Mouse (Mus musculus): ENCODE results near the gene Camk2n2.
"Not testable (repeated sequence)": the region's sequence is repeated elsewhere in the genome, so short reads cannot be mapped to it uniquely, and the experiment has no call there.

Camk2n2 gene

DNA sequence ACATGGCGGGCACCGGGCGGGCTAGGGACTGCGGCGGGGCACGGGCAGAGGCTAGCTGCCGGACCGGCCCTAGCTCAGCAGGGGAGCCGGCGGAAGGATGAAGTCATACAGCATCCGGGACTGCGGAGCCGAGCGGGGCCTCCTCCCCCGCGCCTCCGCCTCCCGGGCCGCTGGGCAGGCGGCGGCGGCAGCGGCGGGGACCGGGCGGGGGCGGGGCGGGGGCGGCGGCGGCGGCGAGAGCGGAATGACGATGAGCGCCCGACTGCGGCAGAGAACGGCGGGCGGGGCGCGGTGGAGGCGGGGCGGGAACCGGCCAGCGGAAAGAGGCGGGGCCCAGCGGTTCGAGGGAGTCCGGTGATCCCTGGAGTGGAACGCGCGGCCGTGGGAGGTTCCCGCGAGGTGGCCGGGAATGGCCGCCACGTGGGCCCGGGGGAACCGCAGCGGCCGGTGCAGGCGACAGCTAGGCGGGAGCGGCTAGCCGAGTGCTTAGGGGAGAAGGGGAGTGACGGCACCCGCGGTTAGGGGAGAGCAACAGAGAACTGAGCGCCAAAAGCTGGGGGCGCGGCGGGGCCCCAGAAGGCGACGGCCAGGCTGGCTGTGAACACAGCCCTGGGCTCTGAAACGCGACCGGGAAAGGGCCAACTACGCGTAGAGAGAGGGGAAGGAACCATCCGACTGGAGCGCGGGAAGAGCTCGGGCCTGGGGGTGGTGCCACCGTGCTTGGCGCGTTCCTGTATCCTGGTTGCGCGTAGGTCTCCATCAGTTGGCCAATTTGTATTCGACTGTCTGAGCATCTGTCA is at the start of gene Camk2n2:
Camk2n2 (minus strand) TSS at position 97 of the 800 bp plus-strand sequence.
- DNase-seq (ENCODE audit: low spot score): peak; percentile 9

GRCm38 (mm10) chr16:20670291-20670690 is 49.2 kb upstream of the Camk2n2 start:
- DNase-seq (ENCODE audit: low spot score): no peak

DNA sequence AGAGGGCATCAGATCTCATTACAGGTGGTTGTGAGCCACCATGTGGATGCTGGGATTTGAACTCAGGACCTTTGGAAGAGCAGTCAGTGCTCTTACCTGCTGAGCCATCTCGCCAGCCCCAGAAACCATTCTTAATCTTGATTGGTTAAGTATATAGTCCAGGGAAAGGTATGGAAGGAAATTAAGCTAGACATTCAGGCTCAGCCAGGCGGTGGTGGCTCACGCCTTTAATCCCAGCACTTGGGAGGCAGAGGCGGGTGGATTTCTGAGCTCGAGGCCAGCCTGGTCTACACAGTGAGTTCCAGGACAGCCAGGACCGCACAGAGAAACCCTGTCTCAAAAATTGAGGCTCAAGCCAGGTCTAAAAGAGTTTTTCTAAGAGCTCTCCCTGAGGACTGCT is 46.9 kb upstream of the Camk2n2 start, which contains the start of gene Eif4g1:
Eif4g1 (plus strand) TSS at position 301 of the 400 bp plus-strand sequence.
- not testable (repeated sequence) for DNase-seq (ENCODE audit: low spot score)

DNA sequence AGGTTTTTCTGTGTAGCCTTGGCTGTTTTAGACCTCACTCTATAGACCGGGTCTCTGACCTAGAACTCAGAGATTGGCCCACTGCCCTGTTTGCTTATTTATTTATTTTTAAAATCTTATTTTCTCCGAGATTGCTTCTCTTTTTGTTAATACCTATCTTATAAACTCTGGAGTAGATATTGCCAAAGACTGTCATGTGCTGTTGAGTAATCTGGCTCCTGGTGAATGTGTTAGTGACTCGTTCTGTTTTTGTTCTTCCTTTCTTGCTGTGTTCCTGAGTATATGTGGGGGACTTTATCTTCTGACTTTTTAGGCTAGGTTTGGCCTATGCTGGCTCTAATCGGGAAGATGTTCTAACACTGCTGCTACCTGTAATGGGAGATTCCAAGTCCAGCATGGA is 36.6 kb upstream of the Camk2n2 start:
- DNase-seq (ENCODE audit: low spot score): no peak

GRCm38 (mm10) chr16:20653315-20653714 is 32.2 kb upstream of the Camk2n2 start:
- no peak for DNase-seq (ENCODE audit: low spot score)

DNA sequence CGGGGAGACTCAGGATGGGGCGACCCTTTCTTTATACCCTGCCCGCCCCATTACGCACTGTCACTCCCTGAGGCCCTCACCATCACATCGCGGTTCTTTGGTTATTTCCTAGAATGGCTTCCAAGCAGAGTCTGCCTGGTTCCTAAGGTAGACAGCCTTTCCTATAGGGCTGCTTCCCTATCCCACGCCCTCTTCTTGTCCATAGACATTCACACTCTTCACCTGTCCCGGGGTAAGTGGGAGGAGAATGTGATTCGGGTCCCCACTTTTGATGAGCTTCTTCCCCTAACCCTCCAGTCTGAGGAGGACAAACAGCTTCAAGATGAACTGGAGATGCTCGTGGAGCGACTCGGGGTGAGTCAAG is 30.8 kb upstream of the Camk2n2 start:
- no peak for DNase-seq (ENCODE audit: low spot score)

DNA sequence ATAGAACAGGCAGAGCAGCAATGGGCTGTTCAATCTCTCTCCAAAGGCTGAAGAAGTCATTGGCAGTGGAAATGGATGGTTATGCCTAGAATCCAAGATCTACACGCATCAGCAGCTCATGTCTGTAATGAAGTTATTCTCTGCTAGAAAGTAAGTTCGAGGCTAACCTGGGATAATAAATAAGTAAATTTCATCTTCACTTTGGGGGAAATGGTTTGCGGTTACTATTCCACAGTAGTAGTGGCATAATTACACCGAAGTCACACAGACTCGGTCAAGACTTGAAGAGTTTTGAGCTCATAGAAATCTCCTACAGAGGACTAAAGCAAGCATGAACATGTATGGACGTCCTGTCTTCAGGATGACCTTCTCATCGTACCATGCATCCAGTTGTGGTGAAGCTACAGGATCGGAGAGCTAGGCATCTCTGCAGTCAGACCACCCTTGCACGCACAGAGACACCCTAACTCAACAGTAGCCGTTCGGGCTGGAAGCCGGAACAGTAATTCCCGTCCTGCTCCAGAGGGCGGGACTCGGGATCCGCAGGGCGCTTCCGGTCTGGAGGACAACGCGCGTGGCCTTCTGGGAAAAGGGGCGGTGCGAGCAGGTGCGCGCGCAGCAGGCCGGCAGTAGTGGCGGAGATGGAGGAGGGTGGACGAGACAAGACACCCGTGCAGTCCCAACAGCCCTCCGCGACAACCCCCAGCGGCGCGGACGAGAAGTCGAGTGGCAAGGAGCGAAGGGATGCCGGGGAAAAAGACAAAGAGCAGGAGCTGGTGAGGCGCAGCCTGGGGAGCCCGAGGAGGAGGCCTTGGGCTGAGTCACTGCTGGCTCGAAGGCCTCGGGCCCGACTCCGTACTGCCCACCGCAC is 30.2 kb upstream of the Camk2n2 start, which contains the start of gene Psmd2:
Psmd2 (plus strand) TSS at position 577 of the 871 bp plus-strand sequence.
- DNase-seq (ENCODE audit: low spot score): peak; percentile 89

DNA sequence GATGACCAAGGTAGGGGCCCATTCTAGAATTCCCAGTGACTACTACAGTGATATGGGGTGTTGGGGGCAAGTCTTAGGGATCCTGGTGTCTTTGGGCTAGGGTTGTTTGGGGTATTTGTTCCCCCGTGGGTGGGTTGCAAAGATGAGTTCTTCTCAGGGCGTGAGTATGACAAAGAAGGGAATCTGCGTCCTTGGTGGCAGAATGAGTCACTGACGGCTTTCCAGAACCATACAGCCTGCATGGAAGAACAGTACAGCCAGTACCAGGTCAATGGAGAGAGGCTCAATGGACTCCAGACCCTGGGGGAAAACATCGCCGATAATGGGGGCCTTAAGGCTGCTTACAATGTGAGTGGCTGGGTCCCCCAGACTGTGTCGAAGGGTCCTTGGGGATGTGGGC is 22.8 kb upstream of the Camk2n2 start:
- DNase-seq (ENCODE audit: low spot score): no peak

- DNase-seq (ENCODE audit: low spot score): peak; percentile 25
These were observed 21.1 kb upstream of the Camk2n2 start for GRCm38 (mm10) chr16:20642161-20642560.

- no peak for DNase-seq (ENCODE audit: low spot score)
These were observed 17.3 kb upstream of the Camk2n2 start for GRCm38 (mm10) chr16:20638367-20638766.

DNA sequence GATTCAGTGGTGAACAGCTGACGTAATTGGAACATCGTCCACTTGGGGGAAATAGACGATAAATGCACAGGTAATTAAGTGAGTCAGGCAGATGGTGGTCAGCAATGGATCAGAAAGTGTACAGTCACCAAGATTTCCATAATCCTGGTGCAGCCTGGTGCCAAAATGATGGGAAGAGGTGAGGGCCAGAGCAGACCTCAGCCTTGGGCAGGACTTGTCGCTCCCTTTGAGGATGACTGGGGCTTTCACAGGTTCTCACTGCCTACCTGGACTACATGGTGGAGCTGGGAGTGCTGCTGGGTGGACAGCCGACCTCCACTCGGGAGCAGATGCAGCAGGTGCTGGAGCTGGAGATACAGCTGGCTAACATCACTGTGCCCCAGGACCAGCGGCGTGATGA is 16.3 kb upstream of the Camk2n2 start:
- no peak for DNase-seq (ENCODE audit: low spot score)

GRCm38 (mm10) chr16:20629731-20630634 is 8.9 kb upstream of the Camk2n2 start, which contains the start of gene Ece2:
Gene Ece2 (plus strand): TSS chr16:20629828.
- DNase-seq (ENCODE audit: low spot score): no peak

DNA sequence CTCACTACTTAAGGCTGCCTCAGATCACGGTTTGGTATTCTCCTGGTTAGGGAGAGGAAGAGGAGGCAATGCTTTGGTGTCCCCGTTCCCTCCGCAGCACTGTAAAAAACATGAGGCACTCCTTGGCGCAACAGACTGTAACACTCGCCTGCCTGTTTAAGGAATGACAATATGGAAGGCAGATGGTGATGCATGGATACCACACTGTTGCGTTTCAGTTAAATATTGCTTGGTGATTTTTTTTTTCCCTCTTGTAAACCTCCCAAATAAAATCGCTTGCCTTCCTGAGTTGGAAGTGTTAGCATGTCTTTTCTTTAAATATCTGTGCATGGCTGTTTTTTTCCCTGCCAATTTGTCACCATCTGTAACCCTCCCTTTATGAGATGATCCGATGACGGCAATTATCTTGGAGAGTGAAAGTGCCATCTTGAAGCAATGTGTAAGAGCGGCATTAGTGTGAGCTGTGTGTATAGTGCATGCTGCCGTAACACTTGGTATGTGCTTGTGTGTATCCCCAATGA is 7.8 kb upstream of the Camk2n2 start:
- no peak for DNase-seq (ENCODE audit: low spot score)

GRCm38 (mm10) chr16:20623211-20623610 is 2.1 kb upstream of the Camk2n2 start:
- DNase-seq (ENCODE audit: low spot score): no peak

GRCm38 (mm10) chr16:20621991-20622685 is 1.1 kb upstream of the Camk2n2 start:
- peak; percentile 19 for DNase-seq (ENCODE audit: low spot score)

GRCm38 (mm10) chr16:20620751-20621190 is 316 bp downstream of the Camk2n2 start:
- no peak for DNase-seq (ENCODE audit: low spot score)

- peak; percentile 4 for DNase-seq (ENCODE audit: low spot score)
These were observed 720 bp downstream of the Camk2n2 start for GRCm38 (mm10) chr16:20620399-20620735.

- DNase-seq (ENCODE audit: low spot score): no peak
These were observed 1.3 kb downstream of the Camk2n2 start for GRCm38 (mm10) chr16:20619541-20620398.

- peak; percentile 87 for DNase-seq (ENCODE audit: low spot score)
These were observed 9.5 kb downstream of the Camk2n2 start, which contains the start of the genes Eef1akmt4, Gm49333 and Alg3 for GRCm38 (mm10) chr16:20611357-20612227. Gene Eef1akmt4 (plus strand): TSS chr16:20611593. Gene Gm49333 (plus strand): TSS chr16:20611610. Gene Alg3 (minus strand): TSS chr16:20611735.
